Mouse (Mus musculus) kidney, postnatal 25 days (tissue): ENCODE results near the gene Olfr1082.
"Not testable (repeated sequence)": the region's sequence is repeated elsewhere in the genome, so short reads cannot be mapped to it uniquely, and the experiment has no call there.

Experiments used
- DNase-seq, 2 experiments: peaks; one replicate each; pipeline ENCODE4 v3.0.0; 2021; ENCODE audit warnings: mixed read lengths in 2 of 2

The Olfr1082 gene

DNA sequence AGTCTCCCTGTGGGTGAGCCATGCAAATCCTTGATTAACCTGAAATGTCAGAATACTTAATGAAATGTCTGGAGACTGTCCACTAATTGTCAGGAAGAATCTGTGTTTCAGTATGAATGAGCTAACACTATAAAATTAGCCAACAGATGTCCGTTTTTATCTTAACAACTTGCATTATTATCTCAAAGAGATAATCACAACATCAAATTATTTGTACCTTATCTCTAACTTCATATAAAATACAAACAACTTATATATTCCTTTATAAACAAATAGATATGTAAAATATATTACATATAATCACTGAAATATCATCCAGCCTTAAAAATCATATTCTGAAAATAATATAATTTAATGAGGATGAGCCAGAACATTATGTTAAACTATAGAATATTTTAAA lies at the start of gene Olfr1082:
TSS of gene Olfr1082 (minus strand) at position 101 of the 400 bp plus-strand sequence.
- not testable (repeated sequence) for DNase-seq

DNA sequence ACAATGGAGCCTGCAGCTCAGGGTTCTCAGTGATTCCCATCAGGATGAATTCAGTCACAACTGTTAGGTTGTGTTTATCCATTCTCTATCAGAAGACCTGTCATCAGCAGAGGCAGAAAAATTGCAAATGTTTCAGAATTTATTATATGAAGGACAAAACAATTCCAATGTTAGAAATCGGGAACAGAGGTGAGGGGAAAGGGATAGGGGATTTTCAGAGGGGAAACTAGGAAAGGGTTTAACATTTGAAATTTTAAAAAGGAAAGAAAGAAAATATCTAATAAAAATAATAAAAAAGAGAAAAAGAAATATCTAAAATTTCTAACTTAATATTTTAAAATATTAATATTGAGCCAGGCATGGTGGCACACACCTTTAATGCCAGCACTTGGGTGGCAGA lies 40.9 kb upstream of the Olfr1082 start, which contains the start of gene Olfr1084:
TSS of gene Olfr1084 (minus strand) at position 101 of the 400 bp plus-strand sequence.
- DNase-seq = not testable (repeated sequence)

DNA sequence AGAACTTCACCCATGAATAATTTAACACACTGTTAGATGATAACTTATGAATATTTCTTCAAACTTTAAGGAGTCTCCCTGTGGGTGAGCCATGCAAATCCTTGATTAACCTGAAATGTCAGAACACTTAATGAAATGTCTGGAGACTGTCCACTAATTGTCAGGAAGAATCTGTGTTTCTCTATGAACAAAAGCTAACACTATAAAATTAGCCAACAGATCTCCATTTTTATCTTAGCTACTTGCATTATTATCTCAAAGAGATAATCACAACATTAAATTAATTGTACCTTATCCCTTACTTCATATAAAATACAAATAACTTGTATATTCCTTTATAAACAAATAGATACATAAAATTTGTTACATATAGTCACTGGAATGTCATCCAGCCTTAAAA lies 40.6 kb downstream of the Olfr1082 start, which contains the start of gene Olfr1080:
TSS of gene Olfr1080 (minus strand) at position 101 of the 400 bp plus-strand sequence.
- not testable (repeated sequence) for DNase-seq
